In the genomic region with DNA sequence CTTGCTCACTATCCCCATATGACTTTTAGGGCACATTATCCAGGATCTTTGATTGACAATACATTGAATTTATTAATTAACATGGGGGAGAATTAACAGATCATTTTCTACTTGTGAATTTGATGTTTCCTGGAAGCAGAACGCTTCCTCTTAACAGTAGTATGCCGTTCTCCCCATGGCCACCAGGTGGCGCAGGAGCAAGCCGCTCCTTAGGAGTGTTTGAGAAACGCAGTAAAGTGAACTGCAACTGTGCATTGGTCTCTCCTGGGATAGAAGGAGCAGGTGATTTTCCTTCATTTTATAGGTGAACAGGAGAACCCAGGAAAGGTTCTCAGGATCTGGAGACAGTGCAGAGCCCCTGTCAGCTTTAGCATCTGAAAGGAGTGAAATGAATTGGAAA, we compare ENCODE assay signal across 8 mouse cellular contexts. TPM values are rescaled to one million over a fixed set of nuclear protein-coding genes. Genes with fewer than 3 reads are reported as not detected.
DNase-seq lines count a peak whose midpoint lies in the region; ATAC-seq and TF ChIP-seq lines count a peak whose summit lies in the region.

No protein-coding gene starts in this region.

- no peak overlapping the region for H3K27ac ChIP-seq in kidney, embryonic 15.5 days
- no peak overlapping the region for H3K27ac ChIP-seq in embryonic facial prominence, embryonic 11.5 days (replicated peaks; ENCODE audit: low read depth, low read length)
- no peak overlapping the region for H3K27ac ChIP-seq in liver, adult 2 months (replicated peaks; ENCODE audit: insufficient read depth, low read depth, low read length)

- no peak overlapping the region for H3K4me2 ChIP-seq in kidney, embryonic 15.5 days
- H3K4me2 ChIP-seq in embryonic facial prominence, embryonic 11.5 days (ENCODE audit: low read depth, low read length): no peak overlapping the region

- no peak overlapping the region for H3K4me3 ChIP-seq in kidney, embryonic 15.5 days (replicated peaks)
- H3K4me3 ChIP-seq in embryonic facial prominence, embryonic 11.5 days (ENCODE audit: low read depth, low read length): no peak overlapping the region
- H3K4me3 ChIP-seq in liver, adult 2 months (ENCODE audit: insufficient read depth, low read depth, low read length): no peak overlapping the region

- WGBS in kidney, embryonic 15.5 days: 2% methylated on average over 5 of the region's 5 CpGs
- WGBS in embryonic facial prominence, embryonic 11.5 days: 0% methylated on average over 5 of the region's 5 CpGs
- WGBS in liver, adult 2 months: 2% methylated on average over 5 of the region's 5 CpGs

- H3K36me3 ChIP-seq in kidney, embryonic 15.5 days: no peaks in the 10 kb centered on the region
- no peaks in the 10 kb centered on the region for H3K36me3 ChIP-seq in embryonic facial prominence, embryonic 11.5 days (replicated peaks; ENCODE audit: control insufficient read depth, insufficient read depth, low read depth, low read length)
- H3K36me3 ChIP-seq in liver, adult 2 months (ENCODE audit: control insufficient read depth, insufficient read depth, low read length): no peaks in the 10 kb centered on the region

- H3K27me3 ChIP-seq in kidney, embryonic 15.5 days: 0 out of 2 replicates have a peak, but pooled peaks cover 2% of the 10 kb centered on the region
- no peaks in the 10 kb centered on the region for H3K27me3 ChIP-seq in embryonic facial prominence, embryonic 11.5 days (ENCODE audit: control insufficient read depth, insufficient read depth, low read length)
- H3K27me3 ChIP-seq in liver, adult 2 months (ENCODE audit: control insufficient read depth, insufficient read depth, low read length): no peaks in the 10 kb centered on the region

- no peaks in the 10 kb centered on the region for H3K9me3 ChIP-seq in kidney, embryonic 15.5 days (replicated peaks)
- H3K9me3 ChIP-seq in embryonic facial prominence, embryonic 11.5 days (replicated peaks; ENCODE audit: control insufficient read depth, low read length): no peaks in the 10 kb centered on the region

- no peak for TF ChIP-seq POLR2A in liver, adult 2 months (IDR thresholded peaks at IDR 0.05; ENCODE audit: extremely low read depth, insufficient read depth, low read length)

- peak; percentile 99 for TF ChIP-seq CTCF in liver, adult 2 months (IDR thresholded peaks at IDR 0.05; ENCODE audit: low read depth, low read length)

- DNase-seq in kidney, adult 11 months: peak; percentile 18
- DNase-seq in adrenal gland, postnatal 36 days: peak; percentile 79 to 84
- peak; percentile 83 for DNase-seq in embryonic facial prominence, embryonic 11.5 days (ENCODE audit: low spot score)
- DNase-seq in hindlimb bud, embryonic 11.5 days (ENCODE audit: extremely low spot score, low read depth, low spot score): peak; percentile 31
- DNase-seq in liver, adult 2 months (ENCODE audit: extremely low read depth, low read depth, low spot score): peak; percentile 46
- peak; percentile 66 for DNase-seq in ovary, postnatal 36 days (ENCODE audit: low spot score)
- DNase-seq in thymus, postnatal 25 days: peak; percentile 84

- no peak overlapping the region for H3K9ac ChIP-seq in kidney, embryonic 15.5 days
- no peak overlapping the region for H3K9ac ChIP-seq in embryonic facial prominence, embryonic 11.5 days (replicated peaks; ENCODE audit: low read length)
- H3K9ac ChIP-seq in liver, adult 2 months (ENCODE audit: low read depth, low read length): no peak overlapping the region

- no peaks in the 10 kb centered on the region for H3K79me2 ChIP-seq in liver, adult 2 months (ENCODE audit: control insufficient read depth, insufficient read depth, low read length)

- peaks cover 14% of the 10 kb centered on the region; the same call in 1 of the 2 replicates for H3K4me1 ChIP-seq in kidney, embryonic 15.5 days
- no peaks in the 10 kb centered on the region for H3K4me1 ChIP-seq in embryonic facial prominence, embryonic 11.5 days (ENCODE audit: control insufficient read depth, insufficient read depth, low read length)
- no peaks in the 10 kb centered on the region; the same call in 1 of the 2 replicates for H3K4me1 ChIP-seq in liver, adult 2 months (ENCODE audit: control insufficient read depth, insufficient read depth, low read length)

- ATAC-seq in kidney, embryonic 15.5 days (replicated peaks; ENCODE audit: low FRiP score): no peak
- ATAC-seq in embryonic facial prominence, embryonic 11.5 days (replicated peaks; ENCODE audit: insufficient number of reproducible peaks, low FRiP score, low TSS enrichment, low read depth): no peak

RNA-seq across cellular contexts. Expression of a gene that starts 10.4 kb away (rescaled TPM):
- polyA plus RNA-seq in kidney, embryonic 15.5 days (2015; fragmentation: Nextera tagmentation; extraction: Ambion mirVana): 0.43 and 0.72 TPM in 2 replicates
- total RNA-seq in adrenal gland, postnatal 36 days (2021): under 1 TPM; 0.33 to 0.63 TPM
- polyA plus RNA-seq in embryonic facial prominence, embryonic 11.5 days (2014; fragmentation: Nextera tagmentation; extraction: Ambion mirVana): 0.25 TPM in 2 replicates
- total RNA-seq in liver, adult 2 months (2014; rRNA removed): 0.47 TPM in 1 of 2 replicates, not detected in the other
- polyA plus RNA-seq in liver, adult 2 months (2012; rRNA removed): not detected in 2 replicates

RNA-seq across cellular contexts. Expression of a gene that starts 26.0 kb away (rescaled TPM):
- not detected in 2 replicates for polyA plus RNA-seq in kidney, embryonic 15.5 days (2015; fragmentation: Nextera tagmentation; extraction: Ambion mirVana)
- total RNA-seq in adrenal gland, postnatal 36 days (2021): not detected
- polyA plus RNA-seq in embryonic facial prominence, embryonic 11.5 days (2014; fragmentation: Nextera tagmentation; extraction: Ambion mirVana): not detected in 2 replicates
- total RNA-seq in liver, adult 2 months (2014; rRNA removed): 0.34 TPM in 1 of 2 replicates, not detected in the other
- polyA plus RNA-seq in liver, adult 2 months (2012; rRNA removed): not detected in 2 replicates

RNA-seq across cellular contexts. Expression of a gene that starts 29.7 kb away (rescaled TPM):
- polyA plus RNA-seq in kidney, embryonic 15.5 days (2015; fragmentation: Nextera tagmentation; extraction: Ambion mirVana): not detected in 2 replicates
- total RNA-seq in adrenal gland, postnatal 36 days (2021): not detected
- polyA plus RNA-seq in embryonic facial prominence, embryonic 11.5 days (2014; fragmentation: Nextera tagmentation; extraction: Ambion mirVana): not detected in 2 replicates
- 4.0 and 4.3 TPM in 2 replicates for total RNA-seq in liver, adult 2 months (2014; rRNA removed)
- 1.3 and 1.7 TPM in 2 replicates for polyA plus RNA-seq in liver, adult 2 months (2012; rRNA removed)

RNA-seq across cellular contexts. Expression of a gene that starts 48.4 kb away (rescaled TPM):
- polyA plus RNA-seq in kidney, embryonic 15.5 days (2015; fragmentation: Nextera tagmentation; extraction: Ambion mirVana): not detected in 2 replicates
- not detected for total RNA-seq in adrenal gland, postnatal 36 days (2021)
- polyA plus RNA-seq in embryonic facial prominence, embryonic 11.5 days (2014; fragmentation: Nextera tagmentation; extraction: Ambion mirVana): not detected in 2 replicates
- 0.20 TPM in 1 of 2 replicates, not detected in the other for total RNA-seq in liver, adult 2 months (2014; rRNA removed)
- polyA plus RNA-seq in liver, adult 2 months (2012; rRNA removed): not detected in 2 replicates

Comparison
In these comparisons a context has a peak if more than half of its experiments do, and no peak if none do; other contexts are left out.
1. DNase-seq: peak in every context shown above with its lines; median percentile 84 in thymus, postnatal 25 days; 83 in embryonic facial prominence, embryonic 11.5 days; 82 in adrenal gland, postnatal 36 days; 66 in ovary, postnatal 36 days; 46 in liver, adult 2 months; 31 in hindlimb bud, embryonic 11.5 days; 18 in kidney, adult 11 months.